Mouse (Mus musculus) adrenal gland, adult 18-20 months (tissue): ENCODE results near the gene Tm9sf4. TPM values are rescaled to one million over a fixed set of nuclear protein-coding genes. Genes with fewer than 3 reads are reported as not detected.

Experiments
- DNase-seq, 2 experiments: peaks; one replicate each; pipeline ENCODE4 v3.0.0; 2021 to 2022; ENCODE audit warnings: low spot score in 2 of 2
- total RNA-seq, 2 experiments: library from RNA; stranded (reverse); gene quantifications; 1 replicate in 1 of 2; 2 replicates in 1 of 2; pipeline ENCODE4 v1.2.3; 2021

Gene Tm9sf4
- total RNA-seq, 2 experiments from 2014 or later, result 94.6 to 101 TPM

- no peak for DNase-seq
These were observed 88.6 kb downstream of the Tm9sf4 start for GRCm38 (mm10) chr2:153249751-153250150.

GRCm38 (mm10) chr2:153256604-153257003, 95.5 kb downstream of the Tm9sf4 start:
- DNase-seq, result no peak

- no peak for DNase-seq
These were observed 98.1 kb downstream of the Tm9sf4 start for GRCm38 (mm10) chr2:153259030-153259863.

Other genes with a start within 250 kb of the Tm9sf4 start
- gene Mylk2, start 250.0 kb upstream of the Tm9sf4 start, total RNA-seq, result not detected
- gene Foxs1, start 228.1 kb upstream of the Tm9sf4 start, total RNA-seq, result 1 to 10 TPM; 2.3 to 3.5 TPM
- 1 to 10 TPM; 1.2 to 2.6 TPM for gene Dusp15, start 209.6 kb upstream of the Tm9sf4 start, total RNA-seq
- gene Ttll9, start 198.8 kb upstream of the Tm9sf4 start, total RNA-seq, result under 1 TPM; 0.16 to 0.60 TPM
- 100 to 1,000 TPM; 187 to 200 TPM for gene Pdrg1, start 145.9 kb upstream of the Tm9sf4 start, total RNA-seq
- 1 to 10 TPM in 1 of 2 experiments, under 1 TPM in 1; 0.86 to 1.3 TPM for gene Xkr7, start 129.5 kb upstream of the Tm9sf4 start, total RNA-seq
- 10 to 100 TPM; 10.2 to 10.7 TPM for gene Ccm2l, start 95.3 kb upstream of the Tm9sf4 start, total RNA-seq
- 1 to 10 TPM; 3.9 to 4.2 TPM for gene Hck, start 52.8 kb upstream of the Tm9sf4 start, total RNA-seq
- 1 to 10 TPM; 2.2 to 2.3 TPM for gene Tspyl3, start 64.1 kb downstream of the Tm9sf4 start, total RNA-seq
- 1 to 10 TPM; 8.3 to 9.1 TPM for gene Plagl2, start 80.1 kb downstream of the Tm9sf4 start, total RNA-seq
- 10 to 100 TPM; 35.7 to 47.9 TPM for gene Pofut1, start 80.2 kb downstream of the Tm9sf4 start, total RNA-seq
- gene Kif3b, start 130.1 kb downstream of the Tm9sf4 start, total RNA-seq, result 10 to 100 TPM; 21.4 to 25.3 TPM
- gene Asxl1, start 184.5 kb downstream of the Tm9sf4 start, total RNA-seq, result 10 to 100 TPM; 15.4 to 20.9 TPM